Mouse (Mus musculus) urinary bladder, adult 18-20 months (tissue): ENCODE measurements around the gene Kcna5.

Source experiments
- DNase-seq, 2 experiments: peaks; one replicate each; pipeline ENCODE4 v3.0.0; 2022; ENCODE audit warnings: low spot score in 2 of 2, mixed read lengths in 2 of 2

The Kcna5 gene

GRCm38 (mm10) chr6:126535208-126535910 lies at the start of gene Kcna5:
TSS of gene Kcna5 (minus strand) at chr6:126535412.
- DNase-seq, result no peak

- peak in 1 of 2 experiments; percentile 4 for DNase-seq
Observed at GRCm38 (mm10) chr6:126583075-126583474, 47.9 kb upstream of the Kcna5 start.

- DNase-seq, result no peak
Observed at GRCm38 (mm10) chr6:126581632-126582031, 46.4 kb upstream of the Kcna5 start.

- no peak for DNase-seq
Observed at GRCm38 (mm10) chr6:126580571-126580970, 45.4 kb upstream of the Kcna5 start.

- no peak for DNase-seq
Observed at GRCm38 (mm10) chr6:126577415-126577814, 42.2 kb upstream of the Kcna5 start.

- no peak for DNase-seq
Observed at GRCm38 (mm10) chr6:126576566-126576965, 41.4 kb upstream of the Kcna5 start.

GRCm38 (mm10) chr6:126574778-126575177 lies 39.6 kb upstream of the Kcna5 start:
- DNase-seq, result no peak

- DNase-seq, result no peak
Observed at GRCm38 (mm10) chr6:126573021-126573420, 37.8 kb upstream of the Kcna5 start.

GRCm38 (mm10) chr6:126569809-126570208 lies 34.6 kb upstream of the Kcna5 start:
- no peak for DNase-seq

- no peak for DNase-seq
Observed at GRCm38 (mm10) chr6:126568046-126568830, 33.0 kb upstream of the Kcna5 start.

GRCm38 (mm10) chr6:126567326-126567725 lies 32.1 kb upstream of the Kcna5 start:
- DNase-seq, result no peak

- no peak for DNase-seq
Observed at GRCm38 (mm10) chr6:126564376-126564775, 29.2 kb upstream of the Kcna5 start.

- DNase-seq, result peak; percentile 56 to 76
Observed at GRCm38 (mm10) chr6:126563898-126564297, 28.7 kb upstream of the Kcna5 start.

- DNase-seq, result no peak
Observed at GRCm38 (mm10) chr6:126561702-126562101, 26.5 kb upstream of the Kcna5 start.

- DNase-seq, result no peak
Observed at GRCm38 (mm10) chr6:126560696-126561095, 25.5 kb upstream of the Kcna5 start.

- DNase-seq, result no peak
Observed at GRCm38 (mm10) chr6:126560036-126560435, 24.8 kb upstream of the Kcna5 start.

- no peak for DNase-seq
Observed at GRCm38 (mm10) chr6:126558276-126558675, 23.1 kb upstream of the Kcna5 start.

GRCm38 (mm10) chr6:126553812-126554211 lies 18.6 kb upstream of the Kcna5 start:
- no peak for DNase-seq

- DNase-seq, result no peak
Observed at GRCm38 (mm10) chr6:126551862-126552395, 16.7 kb upstream of the Kcna5 start.

- no peak for DNase-seq
Observed at GRCm38 (mm10) chr6:126544107-126545036, 9.2 kb upstream of the Kcna5 start.

GRCm38 (mm10) chr6:126542724-126543123 lies 7.5 kb upstream of the Kcna5 start:
- no peak for DNase-seq

- DNase-seq, result no peak
Observed at GRCm38 (mm10) chr6:126537512-126537911, 2.3 kb upstream of the Kcna5 start.
